Mouse (Mus musculus) stomach, embryonic 16.5 days (tissue): ENCODE results near the gene Srr. TPM values are rescaled to one million over a fixed set of nuclear protein-coding genes. Genes with fewer than 3 reads are reported as not detected.

Source experiments
- ATAC-seq: fragments of 200-750 bp; cut with Nextera tagmentation; 2 replicates; pipeline ENCODE4 v1.8.0; 2017; ENCODE audit warnings: moderate number of reproducible peaks, moderate TSS enrichment; ENCODE audit not compliant: insufficient read depth, low FRiP score
- H3K27ac ChIP-seq: fragments of 300-500 bp; sonication (generic); 2 replicates; pipeline ENCODE4 v1.5.1; 2014; ENCODE audit warnings: low read length
- H3K27me3 ChIP-seq: fragments of 300-500 bp; sonication (generic); 2 replicates; pipeline ENCODE4 v1.6.1; 2014; ENCODE audit warnings: low read length, control low read depth, mixed read lengths; ENCODE audit not compliant: control insufficient read depth, insufficient read depth
- H3K36me3 ChIP-seq: fragments of 300-500 bp; sonication (generic); 2 replicates; pipeline ENCODE4 v1.6.1; 2014; ENCODE audit warnings: low read length; ENCODE audit not compliant: control insufficient read depth, insufficient read depth
- H3K4me1 ChIP-seq: fragments of 300-500 bp; sonication (generic); 2 replicates; pipeline ENCODE4 v1.6.1; 2014; ENCODE audit warnings: low read length, control low read depth, mixed read lengths; ENCODE audit not compliant: control insufficient read depth, insufficient read depth
- H3K4me2 ChIP-seq: fragments of 300-500 bp; sonication (generic); 2 replicates; pipeline ENCODE4 v1.6.1; 2014; ENCODE audit warnings: low read depth, low read length, mixed read lengths
- H3K4me3 ChIP-seq: fragments of 300-500 bp; sonication (generic); replicated peaks from 2 replicates; pipeline ENCODE4 v1.5.1; 2014; ENCODE audit warnings: mild to moderate bottlenecking, low read length
- H3K9ac ChIP-seq: fragments of 300-500 bp; sonication (generic); 2 replicates; pipeline ENCODE4 v1.6.1; 2014; ENCODE audit warnings: low read length
- H3K9me3 ChIP-seq: fragments of 300-500 bp; sonication (generic); replicated peaks from 2 replicates; pipeline ENCODE4 v1.6.1; 2016; ENCODE audit warnings: low read length, control low read depth; ENCODE audit not compliant: control insufficient read depth
- WGBS: fragments of 180-500 bp; shearing (Covaris S2); extraction: QIAGEN DNeasy Blood & Tissue Kit; methylation state at CpG from one replicate; pipeline ENCODE4 v1.1.7; 2014; 5-methylcytosine and 5-hydroxymethylcytosine counted together
- polyA plus RNA-seq: library from polyadenylated mRNA; unstranded; fragments of >200 nt; fragmentation: Nextera tagmentation; extraction: Ambion mirVana; gene quantifications from 2 replicates; pipeline ENCODE4 v1.2.1, GENCODE M21; 2015

Gene Srr
- polyA plus RNA-seq, 1 experiment from 2014 or later: 19.1 TPM

DNA sequence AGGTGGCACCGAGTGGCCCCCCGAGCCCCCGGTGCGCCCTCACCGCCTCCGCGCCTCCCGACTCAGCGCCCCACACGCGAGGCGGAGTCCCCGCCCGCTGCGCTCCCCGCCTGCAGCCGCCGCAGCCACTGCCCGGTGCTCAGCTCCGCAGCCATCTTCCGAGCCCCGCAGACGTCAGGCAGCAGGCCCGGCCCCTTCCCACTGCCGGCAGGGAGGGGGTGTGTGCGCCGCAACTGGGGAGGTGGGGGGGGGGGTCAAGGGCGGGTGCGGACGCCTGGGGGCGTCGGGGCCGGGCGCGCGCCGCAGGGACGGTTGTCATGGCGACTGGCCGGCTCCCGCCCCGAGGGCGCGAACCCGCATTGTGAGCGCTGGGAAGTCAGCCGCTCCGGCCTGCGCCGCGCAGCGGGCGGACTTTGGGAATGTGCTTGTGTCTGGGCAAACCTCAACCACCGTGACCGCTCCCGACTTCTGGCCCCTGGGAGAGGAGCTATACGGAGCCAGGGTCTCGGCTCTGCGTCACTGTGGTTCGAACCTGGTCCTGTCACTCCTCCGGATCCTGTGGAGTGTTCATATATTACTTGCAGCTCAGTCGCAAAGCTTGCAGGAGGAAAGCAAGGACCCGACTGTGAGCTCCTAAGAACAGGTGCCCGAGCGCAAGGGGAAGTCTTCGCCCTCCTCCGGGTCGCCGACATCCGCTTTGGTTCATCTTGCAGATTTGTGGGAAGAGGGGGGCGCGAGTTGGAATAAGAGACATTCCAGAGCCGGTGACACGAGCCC, 28.7 kb downstream of the Srr start, which contains the start of gene Sgsm2:
Gene Sgsm2 (minus strand): TSS at position 160 of the 777 bp plus-strand sequence.
- peaks cover 21% of the 10 kb centered on the region for H3K36me3 ChIP-seq
- H3K9me3 ChIP-seq: no peaks in the 10 kb centered on the region
- peak; percentile 84 for ATAC-seq
- H3K4me1 ChIP-seq: peaks cover 17% of the 10 kb centered on the region
- H3K4me3 ChIP-seq: peak within 1 kb of the TSS; percentile 98
- no peaks in the 10 kb centered on the region for H3K27me3 ChIP-seq
- WGBS: under 1% methylated on average over 65 of the region's 74 CpGs
- peak within 1 kb of the TSS; percentile 93 for H3K27ac ChIP-seq
- peak within 1 kb of the TSS; percentile 88 for H3K9ac ChIP-seq
- H3K4me2 ChIP-seq: peak within 1 kb of the TSS; percentile 95

DNA sequence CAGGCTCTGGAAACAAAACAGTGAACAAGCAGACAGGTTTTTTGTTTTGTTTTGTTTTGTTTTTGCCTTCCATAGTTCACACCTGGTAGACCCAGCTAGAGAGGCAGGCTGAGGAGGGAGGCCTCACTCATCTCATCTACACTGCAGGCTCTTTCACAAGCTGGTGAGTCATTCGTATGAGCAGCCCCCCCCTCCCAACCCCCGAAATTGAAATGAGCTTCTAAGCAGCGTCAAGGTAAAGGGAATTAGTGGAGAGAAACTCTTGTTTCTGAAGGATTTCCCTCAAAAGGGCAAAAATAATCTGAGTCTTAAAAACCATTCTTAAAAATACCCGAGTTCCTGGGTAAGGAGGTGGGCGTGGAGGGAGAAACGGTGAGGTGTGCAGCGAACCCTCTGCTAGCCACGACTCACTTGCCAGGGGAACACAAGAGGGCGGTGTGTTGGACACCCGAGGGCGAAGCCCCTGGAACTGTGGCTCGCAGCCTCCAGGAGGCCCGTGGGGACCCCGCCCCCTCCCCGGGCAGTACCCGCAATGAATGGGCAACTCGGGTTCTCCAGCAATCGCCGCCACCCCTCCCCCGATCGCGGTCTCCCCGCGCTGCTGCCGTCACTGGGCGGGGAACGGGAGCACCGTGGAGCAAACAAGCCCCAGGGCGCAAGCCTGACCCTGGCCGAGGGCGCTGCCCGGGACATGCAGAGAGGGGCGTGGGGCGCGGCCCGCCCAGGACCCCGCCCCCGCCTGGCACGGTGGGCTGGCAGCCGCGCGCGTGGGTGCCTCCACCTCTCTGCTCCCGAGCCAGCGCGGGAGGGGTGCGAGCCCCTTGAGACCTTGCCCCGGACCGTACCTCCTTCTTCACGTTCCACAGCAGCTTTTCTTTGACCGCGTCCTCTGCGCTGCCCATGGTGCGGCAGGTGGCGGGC, 29.5 kb downstream of the Srr start:
- under 1% methylated on average over 50 of the region's 55 CpGs for WGBS
- H3K27ac ChIP-seq: peak overlapping the region; percentile 93
- peak overlapping the region; percentile 95 for H3K4me2 ChIP-seq
- H3K27me3 ChIP-seq: no peaks in the 10 kb centered on the region
- peak overlapping the region; percentile 88 for H3K9ac ChIP-seq
- H3K9me3 ChIP-seq: no peaks in the 10 kb centered on the region
- H3K4me3 ChIP-seq: peak overlapping the region; percentile 98
- H3K36me3 ChIP-seq: peaks cover 13% of the 10 kb centered on the region
- peak; percentile 73 for ATAC-seq
- H3K4me1 ChIP-seq: peaks cover 17% of the 10 kb centered on the region

DNA sequence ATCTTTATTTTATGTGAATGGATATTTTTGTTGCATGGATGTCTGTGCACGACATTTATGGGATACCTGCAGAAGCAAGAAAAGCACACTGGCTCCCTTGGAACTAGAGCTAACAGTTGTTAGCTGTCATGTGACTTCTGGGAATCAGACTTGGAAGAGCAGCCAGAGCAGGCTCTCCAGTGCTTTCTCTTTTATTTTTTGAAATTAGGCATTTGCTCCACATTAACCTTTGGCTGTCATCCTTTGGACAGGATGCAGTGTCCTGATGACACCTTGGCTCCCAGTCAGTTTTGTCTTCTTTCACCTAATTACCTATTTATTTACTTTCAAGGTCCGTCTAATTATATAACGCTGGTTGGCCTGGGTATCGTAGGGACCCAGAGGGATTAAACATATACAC, 31.1 kb downstream of the Srr start:
- Histone ChIP-seq H3K9ac (no peak overlapping the region), H3K4me2 (no peak overlapping the region), H3K4me3 (no peak overlapping the region), H3K36me3 (no peaks in the 10 kb centered on the region), H3K4me1 (peaks cover 7% of the 10 kb centered on the region; the same call in 1 of the 2 replicates), H3K27ac (no peak overlapping the region), H3K9me3 (no peaks in the 10 kb centered on the region), H3K27me3 (no peaks in the 10 kb centered on the region)
- ATAC-seq: no peak
- 77% methylated on average over 4 of the region's 4 CpGs for WGBS

DNA sequence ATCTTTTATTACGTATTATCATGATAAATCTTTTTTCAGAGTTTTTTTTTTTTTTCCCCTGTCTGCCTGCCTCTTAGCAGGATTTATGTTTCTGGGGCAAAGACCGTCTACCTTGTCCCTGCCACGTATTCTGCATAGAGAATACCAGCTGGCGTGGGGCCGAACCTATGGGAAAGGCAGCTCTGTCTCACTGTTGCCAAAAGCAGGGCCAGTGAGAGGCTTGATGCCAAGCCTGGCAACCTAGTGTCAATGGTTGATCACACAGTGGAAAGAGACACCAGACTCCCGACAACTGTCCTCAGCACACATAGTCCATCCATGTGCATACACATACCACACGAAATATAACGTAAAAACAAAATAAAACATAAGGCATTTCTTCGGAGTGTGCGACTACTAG, 42.6 kb downstream of the Srr start:
- H3K4me1 ChIP-seq: peaks cover 9% of the 10 kb centered on the region; the same call in 1 of the 2 replicates
- ATAC-seq: no peak
- WGBS: 93% methylated on average over 10 of the region's 10 CpGs

DNA sequence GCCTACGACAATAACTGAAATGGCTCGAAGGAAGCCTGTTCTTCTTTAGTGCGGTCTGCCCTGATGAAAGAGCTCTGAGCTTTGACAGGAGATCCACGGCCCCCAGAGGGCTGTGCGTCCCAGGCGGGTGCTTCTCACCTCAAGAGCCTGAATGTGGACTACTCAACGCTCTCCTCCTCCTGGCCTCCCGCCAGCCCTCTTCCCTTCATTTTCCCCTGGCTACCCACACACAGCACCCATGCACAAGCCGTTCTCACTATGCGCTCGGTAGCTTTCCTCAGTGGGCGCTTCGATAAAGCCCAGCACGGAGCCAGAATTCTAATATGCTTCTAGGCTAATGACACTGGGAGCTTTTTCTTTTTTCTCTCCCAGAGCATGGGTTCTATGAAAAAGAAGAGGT, 43.8 kb downstream of the Srr start:
- no peak overlapping the region for H3K4me3 ChIP-seq
- peaks cover 10% of the 10 kb centered on the region for H3K4me1 ChIP-seq
- H3K27ac ChIP-seq: no peak overlapping the region
- H3K27me3 ChIP-seq: no peaks in the 10 kb centered on the region
- no peak overlapping the region for H3K4me2 ChIP-seq
- H3K9ac ChIP-seq: peak overlapping the region; percentile 4; the same call in 1 of the 2 replicates
- 52% methylated on average over 14 of the region's 14 CpGs for WGBS
- no peaks in the 10 kb centered on the region for H3K36me3 ChIP-seq
- H3K9me3 ChIP-seq: no peaks in the 10 kb centered on the region
- no peak for ATAC-seq

More for the DNA sequence above, 42.6 kb downstream of the Srr start:
- no peak overlapping the region for H3K4me3 ChIP-seq
- H3K36me3 ChIP-seq: no peaks in the 10 kb centered on the region
- H3K9ac ChIP-seq: no peak overlapping the region
- no peak overlapping the region for H3K4me2 ChIP-seq
- H3K27me3 ChIP-seq: no peaks in the 10 kb centered on the region
- no peak overlapping the region for H3K27ac ChIP-seq
- H3K9me3 ChIP-seq: no peaks in the 10 kb centered on the region

DNA sequence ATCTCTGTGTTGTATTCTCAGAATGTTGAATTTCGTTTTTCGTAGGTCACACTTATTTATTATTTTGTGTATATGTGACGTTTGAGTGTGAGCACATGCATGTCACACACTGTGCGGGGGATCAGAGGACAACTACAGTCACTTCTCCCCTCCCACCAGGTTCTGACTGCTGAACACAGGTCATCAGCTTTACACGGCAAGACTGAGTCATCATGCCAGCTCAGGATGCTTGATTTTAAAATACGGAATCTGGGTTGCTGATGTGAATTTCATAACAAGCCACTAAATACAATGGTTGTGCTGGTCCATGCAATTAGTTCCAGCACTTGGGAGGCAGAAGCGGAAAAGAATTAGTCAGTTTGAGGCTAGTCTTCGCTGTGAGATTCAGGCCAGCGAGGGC, 44.7 kb downstream of the Srr start:
- H3K4me1 ChIP-seq: peaks cover 20% of the 10 kb centered on the region
- no peak for ATAC-seq

DNA sequence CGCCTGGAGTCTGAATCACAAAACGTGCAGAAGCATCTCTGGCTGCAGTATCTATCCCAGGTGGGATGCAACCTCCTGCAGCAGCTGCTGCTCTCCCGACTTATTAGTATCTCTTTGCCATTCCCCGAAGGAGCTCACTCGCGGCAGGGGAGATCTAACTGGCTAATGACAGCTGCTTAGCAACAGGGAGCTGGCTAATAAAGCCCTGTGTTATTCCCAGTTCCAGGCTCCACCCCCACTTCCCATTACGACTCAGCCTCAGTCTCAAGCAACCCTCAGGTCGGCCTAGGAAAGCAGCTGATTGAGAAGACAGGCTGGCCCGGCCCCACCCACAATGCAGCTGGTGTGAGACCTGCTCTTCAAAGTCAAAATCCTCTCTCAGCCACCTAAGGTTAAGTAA, 48.9 kb downstream of the Srr start:
- Histone ChIP-seq H3K4me3 (no peak overlapping the region; the same call in 1 of the 2 replicates), H3K9ac (no peak overlapping the region), H3K4me2 (peak overlapping the region; percentile 41; the same call in 1 of the 2 replicates), H3K27ac (peak overlapping the region; percentile 2; the same call in 1 of the 2 replicates), H3K36me3 (no peaks in the 10 kb centered on the region), H3K9me3 (no peaks in the 10 kb centered on the region), H3K4me1 (peaks cover 18% of the 10 kb centered on the region), H3K27me3 (no peaks in the 10 kb centered on the region)
- peak; percentile 84 for ATAC-seq
- WGBS: 2% methylated on average over 9 of the region's 9 CpGs

More for the DNA sequence above, 44.7 kb downstream of the Srr start:
- no peak overlapping the region for H3K4me2 ChIP-seq
- H3K36me3 ChIP-seq: no peaks in the 10 kb centered on the region
- no peak overlapping the region for H3K4me3 ChIP-seq
- 0 out of 2 replicates have a peak overlapping the region, but pooled peaks have one; percentile 11 for H3K9ac ChIP-seq
- no peak overlapping the region for H3K27ac ChIP-seq
- no peaks in the 10 kb centered on the region for H3K27me3 ChIP-seq
- 80% methylated on average over 9 of the region's 9 CpGs for WGBS
- H3K9me3 ChIP-seq: no peaks in the 10 kb centered on the region

DNA sequence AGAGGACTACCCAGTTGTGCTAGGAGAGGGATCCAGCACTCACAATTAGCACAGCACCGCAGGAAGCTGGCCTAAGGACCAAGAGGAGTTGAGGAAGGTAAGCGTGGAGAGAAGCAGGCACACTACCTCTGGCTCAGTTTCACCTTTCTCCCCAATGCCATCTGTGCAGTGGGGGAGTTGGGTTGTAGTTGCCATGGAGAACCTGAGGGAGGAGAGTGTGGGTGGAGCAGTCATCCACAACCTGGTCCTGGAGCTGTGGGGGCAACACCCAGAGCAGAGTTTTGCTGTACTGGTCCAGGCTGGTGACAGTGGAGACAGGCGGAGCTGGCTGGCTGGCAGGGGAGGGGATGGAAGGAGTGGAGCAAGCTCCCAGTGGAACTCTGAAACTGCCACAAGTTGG, 51.1 kb downstream of the Srr start:
- no peaks in the 10 kb centered on the region for H3K9me3 ChIP-seq
- no peak for ATAC-seq
- H3K27me3 ChIP-seq: no peaks in the 10 kb centered on the region
- no peak overlapping the region for H3K4me2 ChIP-seq
- H3K4me1 ChIP-seq: peaks cover 16% of the 10 kb centered on the region
- no peaks in the 10 kb centered on the region for H3K36me3 ChIP-seq
- H3K27ac ChIP-seq: peak overlapping the region; percentile 34; the same call in 1 of the 2 replicates
- WGBS: 67% methylated on average over 3 of the region's 3 CpGs
- H3K9ac ChIP-seq: no peak overlapping the region
- no peak overlapping the region for H3K4me3 ChIP-seq
